In the genomic region with DNA sequence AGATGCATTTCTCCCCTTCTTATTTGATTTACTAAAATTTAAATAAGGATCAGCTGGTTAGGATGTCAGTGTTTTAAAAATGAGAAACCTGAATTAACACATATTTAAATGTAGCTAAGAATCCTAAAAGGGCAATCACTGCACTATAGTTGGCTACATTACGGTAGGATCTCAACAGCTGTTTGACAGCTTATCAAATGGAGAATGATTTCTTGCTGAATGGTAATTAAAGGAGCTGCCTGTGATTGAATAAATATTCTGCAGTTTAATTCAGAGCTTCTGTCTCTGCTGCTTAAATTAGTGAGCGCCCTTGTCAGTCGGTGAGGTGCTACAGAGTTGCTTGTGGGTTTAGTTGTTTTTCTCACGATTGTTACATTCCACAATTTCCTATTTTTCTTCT, we compare ENCODE assay signal across 27 mouse cellular contexts.
"Had no signal": no experiment of that assay in that cellular context is flagged by ENCODE, and none has a peak within 500 bp of the region (broad histone marks: within the 10 kb centered on the region; RNA-seq: fewer than 3 reads in every experiment).

No protein-coding gene starts in this region.

- H3K4me1 ChIP-seq: heart, embryonic 13.5 days; heart, embryonic 15.5 days; hindbrain, embryonic 13.5 days; hindbrain, embryonic 15.5 days; kidney, embryonic 15.5 days; limb, embryonic 13.5 days; limb, embryonic 15.5 days; liver, embryonic 12.5 days had no signal

- H3K27ac ChIP-seq: gastrocnemius, adult 2 months; heart, embryonic 13.5 days; heart, embryonic 15.5 days; hindbrain, embryonic 13.5 days; hindbrain, embryonic 15.5 days; hindbrain, postnatal 0 days; kidney, embryonic 15.5 days; kidney, postnatal 0 days; limb, embryonic 13.5 days; limb, embryonic 15.5 days; liver, embryonic 12.5 days; liver, embryonic 14.5 days had no signal

- H3K4me3 ChIP-seq: gastrocnemius, adult 2 months; heart, embryonic 13.5 days; heart, embryonic 15.5 days; hindbrain, embryonic 13.5 days; hindbrain, embryonic 15.5 days; kidney, embryonic 15.5 days; limb, embryonic 13.5 days; limb, embryonic 15.5 days; liver, embryonic 12.5 days had no signal

- ATAC-seq: hindbrain, postnatal 0 days; intestine, embryonic 16.5 days; liver, embryonic 12.5 days had no signal

- H3K4me2 ChIP-seq: heart, embryonic 11.5 days; heart, embryonic 13.5 days; heart, embryonic 15.5 days; hindbrain, embryonic 13.5 days; hindbrain, embryonic 15.5 days; kidney, embryonic 15.5 days; limb, embryonic 13.5 days; limb, embryonic 15.5 days; liver, embryonic 12.5 days had no signal

- H3K9ac ChIP-seq: heart, embryonic 13.5 days; heart, embryonic 15.5 days; hindbrain, embryonic 13.5 days; hindbrain, embryonic 15.5 days; kidney, embryonic 15.5 days; limb, embryonic 13.5 days; limb, embryonic 15.5 days; liver, embryonic 12.5 days; liver, embryonic 14.5 days had no signal

- H3K9me3 ChIP-seq: heart, embryonic 13.5 days; heart, embryonic 15.5 days; hindbrain, embryonic 13.5 days; hindbrain, embryonic 15.5 days; kidney, embryonic 15.5 days; limb, embryonic 13.5 days; limb, embryonic 15.5 days; liver, embryonic 12.5 days had no signal

- H3K36me3 ChIP-seq: heart, embryonic 13.5 days; heart, embryonic 15.5 days; hindbrain, embryonic 13.5 days; hindbrain, embryonic 15.5 days; kidney, embryonic 15.5 days; limb, embryonic 13.5 days; limb, embryonic 15.5 days; liver, embryonic 12.5 days had no signal

- H3K27me3 ChIP-seq: heart, embryonic 13.5 days; heart, embryonic 15.5 days; hindbrain, embryonic 13.5 days; hindbrain, embryonic 15.5 days; kidney, embryonic 15.5 days; limb, embryonic 13.5 days; limb, embryonic 15.5 days; liver, embryonic 12.5 days had no signal

- DNase-seq: gastrocnemius, adult 2 months; gastrocnemius, postnatal 10 days; gastrocnemius, postnatal 25 days; heart, adult 18-20 months; heart, postnatal 14 days; heart, postnatal 36 days; kidney, adult 11 months; kidney, adult 2 months; kidney, adult 9 months; kidney, postnatal 14 days; kidney, postnatal 36 days; layer of hippocampus, adult 9-11 months; layer of hippocampus, postnatal 36 days; left cerebral cortex, postnatal 4 days had no signal
